Mouse (Mus musculus): ENCODE measurements around the gene Fam76b. TPM values are rescaled to one million over a fixed set of nuclear protein-coding genes. Genes with fewer than 3 reads are reported as not detected.

Fam76b gene
- total RNA-seq, 2 experiments from 2014 or later, result 36.4 to 37.2 TPM

- DNase-seq, result no peak
- intact Hi-C loops (cut with DNase I), result no loop called here
Observed at GRCm38 (mm10) chr9:13856247-13856646, 28.7 kb downstream of the Fam76b start.

DNA sequence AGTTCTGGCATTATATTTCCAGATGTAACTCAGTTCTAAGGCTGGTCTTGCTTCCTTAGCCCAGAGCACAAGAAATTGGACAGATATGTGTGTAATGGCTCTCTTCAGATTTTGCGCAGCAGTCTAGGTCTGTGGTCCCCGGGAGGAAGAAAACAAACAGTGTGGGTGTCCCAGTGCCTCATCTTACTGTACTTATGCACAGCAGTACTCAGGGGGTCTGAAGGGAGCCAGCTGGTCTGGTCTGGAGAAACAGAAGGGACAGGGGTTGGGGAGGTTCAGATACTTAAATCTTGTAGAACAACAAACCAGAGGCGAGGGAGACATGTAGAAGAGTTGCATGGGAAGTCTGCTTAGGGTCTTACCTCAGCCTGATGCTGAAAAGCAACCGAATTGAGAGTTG is 29.3 kb downstream of the Fam76b start:
- intact Hi-C loops (cut with DNase I), result no loop called here
- DNase-seq, result no peak

- DNase-seq, result no peak
- intact Hi-C loops (cut with DNase I), result no loop called here
Observed at GRCm38 (mm10) chr9:13867646-13868045, 40.1 kb downstream of the Fam76b start.

DNA sequence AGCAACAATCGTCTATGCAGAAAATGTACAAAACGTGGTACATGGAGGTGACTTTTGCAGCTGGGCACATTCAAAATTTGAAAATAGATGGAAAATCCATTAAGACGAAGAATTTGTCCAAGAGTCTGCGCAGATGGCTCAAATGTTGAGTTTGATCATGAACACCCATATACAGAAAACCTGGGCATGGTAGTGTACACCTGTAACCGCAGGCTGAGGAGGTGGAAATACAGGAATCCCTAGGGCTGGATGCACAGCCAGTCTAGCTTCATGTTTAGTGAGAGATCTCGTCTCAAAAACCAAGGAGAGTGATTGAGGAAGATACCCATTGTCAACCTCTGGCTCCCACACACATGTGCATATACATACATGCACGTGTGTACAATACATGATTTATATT is 44.1 kb downstream of the Fam76b start:
- intact Hi-C loops (cut with DNase I), result no loop called here
- no peak for DNase-seq

DNA sequence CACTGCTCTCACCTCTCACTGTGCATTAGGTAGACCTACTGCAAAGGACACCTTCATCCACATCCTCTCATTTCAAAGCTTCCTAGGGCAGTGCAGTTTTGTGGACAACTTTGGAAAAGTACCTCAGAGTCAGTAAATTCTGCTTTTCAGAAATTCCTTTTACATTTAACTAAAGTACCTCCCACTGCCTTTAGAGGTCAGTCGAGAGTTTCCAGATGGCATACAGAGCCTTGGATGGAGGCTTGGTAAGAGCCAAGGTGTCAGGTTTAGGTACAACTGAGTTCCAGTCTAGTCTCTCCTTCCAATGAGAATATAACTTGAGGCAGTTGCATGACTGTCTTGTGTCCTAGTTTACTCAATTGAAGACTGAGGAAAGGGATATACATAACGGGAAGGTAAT is 46.8 kb downstream of the Fam76b start:
- intact Hi-C loops (cut with DNase I), result no loop called here

DNA sequence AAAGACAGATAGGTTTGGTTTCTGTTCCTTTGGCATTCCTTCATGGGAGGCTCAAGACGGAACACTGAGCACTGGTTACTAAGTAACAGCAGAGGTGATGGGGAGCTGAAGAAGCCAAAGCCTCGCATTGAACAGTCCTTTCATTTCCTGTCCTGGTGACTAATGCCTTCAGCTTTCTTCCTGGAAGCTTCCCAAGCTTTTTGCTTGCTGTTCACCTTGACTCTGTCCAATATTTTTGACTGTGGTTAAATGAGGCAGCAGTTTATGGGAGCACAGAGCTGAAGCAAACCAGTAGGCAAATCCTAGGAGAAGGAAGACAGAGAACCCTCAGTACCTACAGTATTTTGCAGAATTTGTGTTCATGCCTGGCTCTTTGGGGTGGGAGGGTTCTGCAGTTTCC is 47.8 kb downstream of the Fam76b start:
- no peak for DNase-seq
- intact Hi-C loops (cut with DNase I), result no loop called here

More for the DNA sequence above, 46.8 kb downstream of the Fam76b start:
- no peak for DNase-seq

- intact Hi-C loops (cut with DNase I), result loop anchor here (10.0 kb wide), 1 partner anchor 464 kb away; no protein-coding TSS in a partner anchor
- no peak for DNase-seq
Observed at GRCm38 (mm10) chr9:13880761-13881160, 53.2 kb downstream of the Fam76b start.

- DNase-seq, result no peak
- intact Hi-C loops (cut with DNase I), result loop anchor here (10.0 kb wide), 1 partner anchor 462 kb away; no protein-coding TSS in a partner anchor
Observed at GRCm38 (mm10) chr9:13882478-13882877, 55.0 kb downstream of the Fam76b start.

- no peak for DNase-seq
- intact Hi-C loops (cut with DNase I), result loop anchor here (10.0 kb wide), 1 partner anchor 456 kb away; no protein-coding TSS in a partner anchor
Observed at GRCm38 (mm10) chr9:13888981-13889380, 61.5 kb downstream of the Fam76b start.

DNA sequence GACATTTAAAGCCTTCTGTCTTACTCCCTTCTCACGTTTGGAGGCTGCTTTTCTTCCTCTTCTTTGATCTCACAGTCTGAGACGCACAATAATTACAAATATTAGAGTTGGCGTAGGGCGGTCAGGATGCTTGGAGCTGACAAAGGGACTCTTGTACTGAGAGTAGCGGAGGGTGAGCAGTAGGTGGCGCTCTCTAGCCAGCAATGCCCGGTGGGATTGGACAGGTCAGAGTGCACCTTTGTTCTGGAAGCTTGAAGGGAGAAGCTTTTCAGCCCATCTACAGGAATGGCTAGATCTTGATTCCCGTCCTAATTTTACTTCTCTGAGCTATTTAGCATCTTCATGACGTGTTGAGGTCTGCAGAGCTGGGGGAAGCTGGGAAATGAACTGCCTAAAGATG is 62.1 kb downstream of the Fam76b start:
- intact Hi-C loops (cut with DNase I), result loop anchor here (10.0 kb wide), 2 partner anchors 165 to 455 kb away; no protein-coding TSS in a partner anchor
- DNase-seq, result peak; percentile 89

- intact Hi-C loops (cut with DNase I), result loop anchor here (10.0 kb wide), 1 partner anchor 165 kb away; no protein-coding TSS in a partner anchor
- DNase-seq, result no peak
Observed at GRCm38 (mm10) chr9:13890171-13890570, 62.7 kb downstream of the Fam76b start.

DNA sequence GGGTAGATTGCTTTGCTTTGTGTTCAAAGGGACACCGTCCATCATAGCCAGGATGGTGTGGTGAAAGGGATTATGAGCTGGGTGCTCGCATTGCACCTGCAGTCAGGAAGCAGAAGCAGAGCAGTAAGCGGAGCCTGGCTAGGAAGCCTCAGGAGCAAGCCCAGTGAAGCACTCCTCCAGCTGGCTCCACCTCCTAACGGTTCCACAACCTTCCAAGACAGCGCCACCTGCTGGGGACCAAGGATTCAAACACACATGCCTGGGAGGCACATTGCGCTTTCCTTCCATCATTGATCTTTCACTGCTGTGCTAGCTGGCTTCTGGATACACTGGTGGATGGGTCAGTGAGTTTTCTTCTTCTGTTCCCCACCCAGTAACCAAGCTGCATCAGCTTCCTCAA is 64.4 kb downstream of the Fam76b start:
- no peak for DNase-seq
- intact Hi-C loops (cut with DNase I), result loop anchor here (10.0 kb wide), 1 partner anchor 163 kb away; no protein-coding TSS in a partner anchor

DNA sequence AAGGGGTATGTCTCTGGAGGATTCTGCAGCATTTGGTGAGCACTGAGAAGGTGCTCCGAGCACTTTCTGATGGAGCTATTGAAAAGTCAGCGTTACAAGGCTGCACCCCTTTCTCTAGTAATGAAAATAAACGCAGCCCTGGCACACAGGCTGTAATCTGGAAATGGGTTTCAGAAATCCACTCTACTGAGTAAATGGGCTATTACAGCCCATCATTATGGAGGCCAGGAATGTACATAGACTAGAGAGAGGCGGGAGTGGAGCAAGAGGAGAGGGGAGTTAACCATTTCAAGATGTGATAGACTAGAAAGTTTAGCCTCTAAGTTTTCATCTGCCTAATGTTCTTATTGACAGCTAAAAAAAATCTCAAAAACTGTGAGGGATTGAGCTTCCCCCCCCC is 65.5 kb downstream of the Fam76b start:
- intact Hi-C loops (cut with DNase I), result loop anchor here (10.0 kb wide), 1 partner anchor 162 kb away; no protein-coding TSS in a partner anchor
- DNase-seq, result no peak

DNA sequence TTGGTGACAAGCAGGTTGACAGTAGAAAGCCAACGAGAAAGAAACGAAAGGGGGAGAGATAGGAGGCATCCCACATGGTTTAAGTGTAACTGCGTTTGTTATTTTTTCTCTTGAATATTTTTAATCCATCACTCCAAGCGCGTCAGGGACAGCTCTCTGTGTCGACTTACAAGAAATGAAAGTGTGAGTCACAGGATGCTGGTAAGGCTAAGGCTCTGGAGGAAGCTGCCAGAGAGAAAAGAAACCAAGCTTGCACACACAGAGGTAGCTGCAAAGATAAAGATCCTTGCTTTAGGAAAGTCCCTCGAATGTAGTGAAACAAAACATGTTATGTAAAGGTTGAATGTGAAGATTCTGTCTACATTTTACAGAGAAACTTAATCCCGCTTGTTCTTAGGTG is 67.0 kb downstream of the Fam76b start:
- no peak for DNase-seq
- intact Hi-C loops (cut with DNase I), result loop anchor here (10.0 kb wide), 1 partner anchor 160 kb away; no protein-coding TSS in a partner anchor

DNA sequence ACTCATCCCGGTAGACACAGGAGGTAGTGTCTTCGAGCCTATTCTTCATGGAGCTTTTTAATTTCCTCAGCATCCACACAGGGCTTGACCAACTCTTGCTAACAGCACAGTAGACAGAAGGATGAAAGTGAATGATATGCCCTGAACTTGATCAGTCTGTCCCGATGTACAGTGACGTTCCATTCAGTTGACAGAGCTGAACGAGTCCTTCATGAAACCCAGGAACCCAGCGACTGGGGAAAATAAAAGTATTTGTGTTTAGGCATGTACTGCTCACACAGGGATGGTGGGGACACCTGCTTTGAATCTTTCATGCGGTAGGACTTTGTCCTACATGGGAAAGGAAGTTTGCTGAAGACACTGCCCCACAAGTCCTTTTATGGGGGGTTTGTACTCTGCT is 67.4 kb downstream of the Fam76b start:
- intact Hi-C loops (cut with DNase I), result loop anchor here (5.0 to 10.0 kb wide), 2 partner anchors 160 to 382 kb away; partner anchors contain the start of gene Sesn3
- DNase-seq, result no peak

DNA sequence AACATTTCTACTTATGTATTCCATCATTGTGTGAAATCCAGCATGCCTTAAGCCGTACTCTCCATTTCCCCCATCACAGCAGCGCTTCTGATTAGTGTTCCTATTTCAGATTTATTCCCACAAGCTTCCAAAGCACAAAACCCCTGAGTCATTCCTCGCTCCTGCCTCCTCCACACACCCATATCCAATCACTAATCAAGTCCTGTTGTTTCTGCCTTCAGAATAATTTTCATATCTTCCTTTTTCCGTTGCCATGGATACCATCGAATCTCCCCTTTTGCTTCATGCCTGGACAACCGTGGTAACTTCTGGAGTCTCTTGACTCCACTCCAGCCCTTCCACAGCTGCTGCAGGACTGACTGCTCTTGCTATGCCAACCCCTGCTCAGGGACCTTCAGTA is 68.5 kb downstream of the Fam76b start:
- intact Hi-C loops (cut with DNase I), result loop anchor here (5.0 to 10.0 kb wide), 2 partner anchors 159 to 381 kb away; partner anchors contain the start of gene Sesn3
- DNase-seq, result no peak

DNA sequence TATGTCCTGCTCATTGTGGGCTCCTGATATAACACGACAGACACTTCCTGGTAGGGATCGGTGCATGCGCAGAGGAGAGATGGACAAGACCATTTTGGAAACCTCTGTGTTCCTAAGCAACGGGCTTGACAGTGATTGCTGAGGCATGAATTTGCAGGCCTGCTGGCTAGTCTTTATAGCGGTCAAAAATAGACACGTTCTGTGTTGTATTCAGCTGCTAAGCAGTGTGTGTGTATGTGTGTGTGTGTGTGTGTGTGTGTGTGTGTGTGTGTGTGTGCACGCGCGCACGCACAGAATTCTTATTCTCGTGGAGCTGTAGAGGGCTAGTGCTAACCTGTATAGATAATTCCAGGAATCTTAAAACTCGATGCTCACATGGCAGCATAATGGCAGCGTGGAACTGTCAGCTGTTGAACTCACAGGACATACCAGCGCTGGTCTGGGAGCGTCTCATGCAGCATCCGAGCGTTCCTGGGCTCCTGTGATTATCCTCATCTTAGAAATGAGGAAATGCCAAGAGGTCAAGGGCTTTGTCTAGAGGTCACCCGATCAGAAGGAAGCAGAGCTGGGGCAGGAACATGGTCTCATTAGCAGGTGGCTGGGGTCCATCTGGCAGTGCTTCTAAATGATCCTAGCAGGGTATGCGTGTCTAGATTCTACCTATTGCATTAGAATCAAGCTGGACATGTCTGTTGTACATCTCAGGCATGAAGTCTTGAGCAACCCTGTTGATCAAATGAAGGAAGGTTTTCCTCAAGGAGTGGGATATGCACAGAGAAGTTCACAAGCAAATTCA is 71.2 kb downstream of the Fam76b start:
- intact Hi-C loops (cut with DNase I), result loop anchor here (5.0 to 10.0 kb wide), 2 partner anchors 156 to 379 kb away; partner anchors contain the start of gene Sesn3
- DNase-seq, result peak; percentile 63

- DNase-seq, result no peak
- intact Hi-C loops (cut with DNase I), result no loop called here
Observed at GRCm38 (mm10) chr9:13902030-13902429, 74.5 kb downstream of the Fam76b start.

- DNase-seq, result no peak
- intact Hi-C loops (cut with DNase I), result no loop called here
Observed at GRCm38 (mm10) chr9:13904091-13904779, 76.7 kb downstream of the Fam76b start.

Data from left cerebral cortex, postnatal 4 days (tissue).